Mouse (Mus musculus) gastrocnemius, adult 2 months (tissue): ENCODE results near the gene Taf15. TPM values are rescaled to one million over a fixed set of nuclear protein-coding genes. Genes with fewer than 3 reads are reported as not detected.

Experiments used
- DNase-seq: peaks from one replicate; pipeline ENCODE4 v3.0.0; 2022
- H3K27ac ChIP-seq: fragments of 200-600 bp; 2 replicates; pipeline ENCODE4 v1.8.1; 2022; ENCODE audit warnings: mild to moderate bottlenecking
- H3K4me3 ChIP-seq: fragments of 200-600 bp; 2 replicates; pipeline ENCODE4 v1.8.1; 2022; ENCODE audit warnings: mild to moderate bottlenecking, moderate library complexity
- CTCF ChIP-seq: fragments of 200-600 bp; IDR thresholded peaks from 2 replicates; pipeline ENCODE4 v1.8.1; 2022; ENCODE audit warnings: antibody characterized with exemption, mild to moderate bottlenecking, moderate library complexity
- intact Hi-C: fragments of 180-260 bp; cut with DNase I; formaldehyde crosslinking; loops from one replicate; pipeline ENCODE4 v1.15.1; 2025
- total RNA-seq, 2 experiments: library from RNA; stranded (reverse); gene quantifications; 2 replicates each; pipeline ENCODE4 v1.2.3; 2021

Gene Taf15
- total RNA-seq, 2 experiments from 2014 or later: 27.1 to 30.5 TPM

DNA sequence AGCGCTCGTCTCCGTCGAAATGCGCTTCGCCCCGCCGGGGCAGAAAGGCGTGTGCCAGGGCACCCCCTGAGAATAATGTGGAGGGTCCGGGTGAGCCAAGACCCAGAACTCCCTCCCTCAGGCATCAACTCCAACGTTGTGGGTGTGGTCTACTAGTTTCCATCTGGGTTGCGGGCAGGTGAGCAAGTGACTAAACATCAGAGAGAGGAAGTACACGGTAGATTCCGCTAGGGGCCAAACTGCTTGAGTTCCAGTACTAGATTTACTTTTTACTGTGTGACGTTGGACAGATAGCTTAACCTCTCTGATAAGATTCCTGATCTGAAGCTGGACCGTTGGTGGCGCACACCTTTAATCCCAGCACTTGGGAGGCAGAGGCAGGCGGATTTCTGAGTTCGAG lies 27.9 kb upstream of the Taf15 start:
- no peak for TF ChIP-seq CTCF
- DNase-seq: no peak
- Histone ChIP-seq H3K27ac (no peak overlapping the region), H3K4me3 (no peak overlapping the region)
- intact Hi-C loops: no loop called here

DNA sequence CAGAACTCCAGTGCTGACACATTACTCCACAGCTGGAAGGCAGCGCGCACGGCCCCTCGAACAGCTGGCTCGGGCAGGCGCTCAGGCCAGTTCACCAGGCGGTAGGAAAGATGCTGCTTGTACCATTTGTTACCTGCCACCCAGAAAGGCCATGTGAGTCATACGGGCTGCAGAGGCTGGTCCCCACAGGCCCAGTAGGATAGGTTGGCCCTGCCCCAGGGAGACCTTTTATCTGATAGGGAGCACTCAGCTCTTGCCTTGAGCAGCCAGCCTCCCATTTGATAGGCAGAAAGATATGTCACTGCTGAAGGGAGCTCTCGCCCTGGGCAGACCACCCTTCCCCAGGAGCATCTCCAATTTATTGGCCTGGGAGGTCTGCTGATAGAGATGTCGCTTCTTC lies 25.3 kb upstream of the Taf15 start:
- DNase-seq: no peak
- Histone ChIP-seq H3K27ac (peak overlapping the region; percentile 67), H3K4me3 (no peak overlapping the region)
- intact Hi-C loops: no loop called here
- no peak for TF ChIP-seq CTCF

DNA sequence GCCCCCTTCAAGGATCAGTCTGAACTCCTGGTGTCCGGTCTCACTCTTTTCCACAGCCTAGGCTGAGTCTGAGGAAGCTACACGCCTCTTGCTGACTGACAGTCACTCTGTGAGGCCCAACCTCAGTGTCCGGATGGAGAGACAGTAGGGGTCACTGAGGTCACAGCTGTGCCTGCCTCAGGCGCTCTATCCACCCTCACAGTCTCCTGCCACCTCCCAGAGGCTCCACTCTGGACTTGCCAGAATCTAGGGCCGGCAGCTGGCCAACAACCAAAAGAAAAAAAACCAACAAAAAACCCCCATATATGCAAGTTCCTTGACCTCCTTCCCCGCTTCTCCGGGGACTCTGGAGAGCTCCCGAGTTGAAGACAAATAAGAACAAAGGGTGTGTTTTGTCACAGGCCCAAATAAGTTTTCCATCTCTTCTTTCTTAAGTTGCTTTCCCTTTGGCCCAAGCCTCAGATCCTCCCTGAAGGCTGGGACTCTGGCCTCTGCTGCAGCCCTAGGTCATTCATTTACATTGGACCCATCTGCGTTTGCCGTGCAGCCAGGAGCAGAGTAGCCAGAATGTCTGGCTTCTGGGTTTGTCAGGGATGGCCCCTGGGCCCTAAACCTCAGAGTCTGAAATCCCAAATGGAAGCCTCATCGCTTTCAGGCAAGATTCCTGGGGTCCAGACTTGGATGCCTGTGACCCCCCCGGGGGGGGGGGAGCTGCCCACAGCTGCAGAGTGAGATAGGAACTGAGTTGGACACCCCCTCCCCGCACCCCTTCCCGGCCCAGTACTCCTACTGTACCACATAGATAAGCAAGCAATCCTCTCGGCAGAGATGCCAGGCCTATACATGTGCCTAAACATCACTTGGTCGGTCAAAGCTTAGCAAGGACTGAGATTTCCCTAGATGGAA lies 24.6 kb upstream of the Taf15 start:
- intact Hi-C loops: no loop called here
- Histone ChIP-seq H3K27ac (peak overlapping the region; percentile 67), H3K4me3 (no peak overlapping the region)
- no peak for TF ChIP-seq CTCF
- DNase-seq: peak; percentile 46

GRCm38 (mm10) chr11:83448927-83449236 lies 24.0 kb upstream of the Taf15 start:
- TF ChIP-seq CTCF: no peak
- Histone ChIP-seq H3K27ac (peak overlapping the region; percentile 67), H3K4me3 (no peak overlapping the region)
- no peak for DNase-seq
- intact Hi-C loops: no loop called here

- Histone ChIP-seq H3K27ac (peak overlapping the region; percentile 67; the same call in 1 of the 2 replicates), H3K4me3 (no peak overlapping the region)
- intact Hi-C loops: no loop called here
- DNase-seq: no peak
- no peak for TF ChIP-seq CTCF
Measured at GRCm38 (mm10) chr11:83449298-83449697, 23.6 kb upstream of the Taf15 start.

- no peak overlapping the region for H3K27ac ChIP-seq
- DNase-seq: no peak
- H3K4me3 ChIP-seq: no peak overlapping the region
- intact Hi-C loops: no loop called here
- no peak for TF ChIP-seq CTCF
Measured at GRCm38 (mm10) chr11:83450550-83450949, 22.3 kb upstream of the Taf15 start.

DNA sequence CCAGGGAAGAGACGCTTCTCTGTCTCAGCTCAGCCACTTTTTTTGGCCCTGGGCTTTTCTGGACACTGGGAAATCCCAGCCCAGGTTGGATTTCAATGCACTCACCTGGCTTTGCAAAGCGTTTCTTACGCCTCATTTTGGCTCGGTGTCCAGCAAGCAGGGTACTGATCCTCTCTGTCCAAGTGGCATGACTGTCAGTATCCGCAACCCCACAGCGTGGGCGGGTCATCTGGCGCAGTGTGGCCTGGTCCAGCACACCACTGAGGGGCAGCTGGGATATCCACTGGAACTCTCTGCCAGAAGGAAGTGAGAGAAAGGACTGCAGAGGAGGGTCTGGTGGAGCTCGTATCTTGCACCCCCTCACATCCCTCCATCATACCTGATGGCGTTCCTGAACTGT lies 21.6 kb upstream of the Taf15 start:
- Histone ChIP-seq H3K27ac (no peak overlapping the region), H3K4me3 (no peak overlapping the region)
- no peak for DNase-seq
- TF ChIP-seq CTCF: no peak
- intact Hi-C loops: no loop called here

DNA sequence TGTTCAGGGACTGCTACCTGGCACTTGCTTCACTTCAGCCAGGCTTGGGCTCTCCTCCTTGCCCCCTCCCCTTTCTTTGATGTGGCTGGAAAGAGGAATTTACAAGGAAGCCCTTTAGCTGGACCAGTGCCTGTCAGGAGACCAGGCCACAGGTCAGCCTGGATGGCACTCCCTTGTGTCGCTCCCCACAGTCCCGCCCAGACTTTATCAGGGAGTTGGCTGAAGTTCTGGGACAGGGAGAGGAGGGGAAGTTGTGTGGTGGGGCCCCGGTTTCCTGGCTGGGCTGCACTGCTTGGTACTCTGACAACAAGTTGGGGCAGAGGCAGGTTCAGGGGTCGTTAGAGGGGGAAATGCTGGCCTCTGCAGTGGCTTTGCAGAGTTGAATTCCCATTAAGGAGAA lies 18.3 kb upstream of the Taf15 start:
- TF ChIP-seq CTCF: no peak
- no peak for DNase-seq
- no peak overlapping the region for H3K4me3 ChIP-seq
- intact Hi-C loops: no loop called here
- H3K27ac ChIP-seq: peak overlapping the region; percentile 71

- H3K27ac ChIP-seq: peak overlapping the region; percentile 71
- TF ChIP-seq CTCF: no peak
- no peak for DNase-seq
- intact Hi-C loops: no loop called here
- H3K4me3 ChIP-seq: no peak overlapping the region
Measured at GRCm38 (mm10) chr11:83455608-83456007, 17.3 kb upstream of the Taf15 start.

GRCm38 (mm10) chr11:83457257-83457656 lies 15.6 kb upstream of the Taf15 start:
- no peak overlapping the region for H3K4me3 ChIP-seq
- intact Hi-C loops: no loop called here
- no peak for DNase-seq
- peak overlapping the region; percentile 61 for H3K27ac ChIP-seq
- TF ChIP-seq CTCF: no peak

DNA sequence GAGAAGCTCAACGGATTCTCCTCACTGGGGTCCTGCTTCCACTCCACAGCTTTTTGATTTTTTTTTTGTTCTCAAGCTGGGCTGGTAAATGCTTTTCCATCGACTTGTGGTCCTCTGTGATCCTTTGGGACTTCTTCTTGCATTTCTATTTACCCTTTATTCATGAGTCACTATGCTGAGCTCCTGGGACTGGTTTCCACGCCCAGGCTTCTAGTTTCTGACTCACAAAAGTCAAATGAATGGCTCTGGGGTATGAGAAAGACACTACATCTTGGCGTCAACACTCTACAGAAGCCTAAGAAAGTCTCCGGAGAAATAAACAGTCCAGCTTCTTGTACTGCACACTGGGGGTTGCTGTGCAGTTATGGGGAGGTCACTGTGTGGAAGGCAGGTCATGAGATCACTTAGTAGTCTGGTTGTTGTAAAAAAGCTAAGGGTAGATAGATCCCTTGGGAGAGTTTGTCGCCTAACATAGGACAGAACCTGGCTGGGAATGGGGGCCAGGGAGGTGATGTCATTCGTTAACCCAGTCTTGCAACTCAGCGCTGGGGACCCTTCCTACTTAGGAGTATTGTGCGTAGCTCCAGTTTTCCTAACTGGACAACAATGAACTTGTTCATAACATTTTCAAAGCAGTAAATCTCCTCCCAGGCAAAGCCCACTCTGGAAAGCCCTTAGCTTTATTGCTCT lies 14.8 kb upstream of the Taf15 start:
- intact Hi-C loops: no loop called here
- peak overlapping the region; percentile 61 for H3K27ac ChIP-seq
- peak; percentile 52 for DNase-seq

DNA sequence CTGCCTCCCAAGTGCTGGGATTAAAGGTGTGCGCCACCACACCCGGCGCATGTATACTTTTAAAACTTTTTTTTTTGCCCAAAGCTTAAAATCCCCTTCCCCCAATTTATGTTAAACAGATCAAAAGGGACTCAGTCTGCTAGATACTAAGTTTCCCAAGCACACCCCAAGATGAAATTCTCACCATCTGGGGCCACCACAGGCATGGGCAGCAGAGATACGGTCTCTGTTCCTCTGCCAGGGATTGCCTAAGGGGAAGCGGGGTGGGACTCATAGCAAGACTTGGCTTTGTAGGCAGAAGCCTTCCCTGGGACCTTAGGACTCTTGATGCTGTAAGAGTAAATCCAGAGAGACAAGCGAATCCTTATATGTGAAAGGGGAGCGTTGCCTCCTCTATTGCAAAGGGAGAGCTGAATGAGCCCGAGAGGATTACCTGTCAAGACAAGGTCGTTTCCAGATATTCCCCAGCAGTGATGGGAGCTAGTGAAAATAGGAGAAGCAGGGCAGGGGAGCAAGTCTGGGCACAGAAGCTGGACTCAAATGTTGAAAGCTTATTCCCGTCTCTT lies 11.3 kb upstream of the Taf15 start:
- intact Hi-C loops: no loop called here
- no peak for DNase-seq
- Histone ChIP-seq H3K27ac (peak overlapping the region; percentile 88; the same call in 1 of the 2 replicates), H3K4me3 (peak overlapping the region; percentile 80)
- TF ChIP-seq CTCF: no peak

More for the DNA sequence above, 14.8 kb upstream of the Taf15 start:
- no peak for TF ChIP-seq CTCF
- H3K4me3 ChIP-seq: no peak overlapping the region

DNA sequence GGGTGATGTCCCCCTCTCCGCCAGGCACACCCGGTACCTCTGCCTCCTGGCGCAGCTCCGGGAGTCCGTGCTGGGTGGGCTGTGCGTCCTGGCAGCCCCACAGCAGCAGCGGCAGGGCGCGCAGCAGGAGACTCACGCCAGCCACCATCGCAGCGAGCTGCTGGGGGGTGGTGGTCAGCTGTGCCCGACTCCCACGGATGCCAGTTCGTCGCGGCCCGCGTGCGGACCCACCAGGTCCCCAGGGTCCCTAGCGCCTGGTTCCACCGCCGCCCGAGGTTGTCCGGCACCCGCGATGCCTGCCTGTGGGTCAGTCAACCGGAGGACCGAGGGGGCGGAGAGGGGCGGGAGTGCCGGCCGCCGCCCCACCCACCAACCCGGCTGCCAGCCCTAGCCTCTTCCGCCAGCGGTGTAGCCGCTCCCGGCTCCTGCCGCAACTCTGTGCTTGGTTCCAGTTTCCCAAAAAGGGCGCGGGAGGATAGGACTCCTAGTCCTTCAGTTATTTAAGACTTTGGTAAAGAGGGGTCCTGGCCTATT lies 10.1 kb upstream of the Taf15 start, which contains the start of gene Mmp28:
TSS of gene Mmp28 (minus strand) at position 361 of the 534 bp plus-strand sequence.
- intact Hi-C loops: no loop called here

More for the DNA sequence above, 10.1 kb upstream of the Taf15 start, which contains the start of gene Mmp28:
- DNase-seq: peak; percentile 85
- TF ChIP-seq CTCF: no peak
- H3K4me3 ChIP-seq: peak within 1 kb of the TSS; percentile 80
- H3K27ac ChIP-seq: peak within 1 kb of the TSS; percentile 88
